Mouse (Mus musculus) liver, embryonic 13.5 days (tissue): Measurements from ENCODE around the gene Vps26a. TPM values are rescaled to one million over a fixed set of nuclear protein-coding genes. Genes with fewer than 3 reads are reported as not detected.

Experiments used
- ATAC-seq: fragments of 200-750 bp; cut with Nextera tagmentation; 2 replicates; pipeline ENCODE4 v1.8.0; 2017; ENCODE audit warnings: low read depth, mild to moderate bottlenecking, moderate number of reproducible peaks, moderate library complexity
- DNase-seq: peaks from one replicate; pipeline ENCODE4 v3.0.0; 2022
- H3K27ac ChIP-seq: fragments of 300-500 bp; sonication (generic); 2 replicates; pipeline ENCODE4 v1.5.1; 2015; ENCODE audit warnings: moderate library complexity, mild to moderate bottlenecking, inconsistent platforms
- H3K27me3 ChIP-seq: fragments of 300-500 bp; sonication (generic); 2 replicates; pipeline ENCODE4 v1.6.1; 2015; ENCODE audit warnings: mild to moderate bottlenecking, inconsistent platforms
- H3K36me3 ChIP-seq: fragments of 300-500 bp; sonication (generic); 2 replicates; pipeline ENCODE4 v1.6.1; 2015; ENCODE audit warnings: mild to moderate bottlenecking, inconsistent platforms
- H3K4me1 ChIP-seq: fragments of 300-500 bp; sonication (generic); replicated peaks from 2 replicates; pipeline ENCODE4 v1.6.1; 2015; ENCODE audit warnings: inconsistent platforms
- H3K4me2 ChIP-seq: fragments of 300-500 bp; sonication (generic); 2 replicates; pipeline ENCODE4 v1.6.1; 2015; ENCODE audit warnings: inconsistent platforms, mild to moderate bottlenecking, moderate library complexity
- H3K4me3 ChIP-seq: fragments of 300-500 bp; sonication (generic); replicated peaks from 2 replicates; pipeline ENCODE4 v1.5.1; 2015; ENCODE audit warnings: mild to moderate bottlenecking, inconsistent platforms
- H3K9ac ChIP-seq: fragments of 300-500 bp; sonication (generic); 2 replicates; pipeline ENCODE4 v1.6.1; 2015; ENCODE audit warnings: mild to moderate bottlenecking, inconsistent platforms
- H3K9me3 ChIP-seq: fragments of 300-500 bp; sonication (generic); replicated peaks from 2 replicates; pipeline ENCODE4 v1.6.1; 2016; ENCODE audit warnings: inconsistent platforms
- WGBS: fragments of 180-500 bp; shearing (Covaris S2); methylation state at CpG from one replicate; pipeline ENCODE4 v1.1.7; 2015; ENCODE audit not compliant: insufficient replicate concordance; 5-methylcytosine and 5-hydroxymethylcytosine counted together
- polyA plus RNA-seq: library from polyadenylated mRNA; unstranded; fragments of >200 nt; fragmentation: Nextera tagmentation; extraction: Ambion mirVana; gene quantifications from 2 replicates; pipeline ENCODE4 v1.2.1, GENCODE M21; 2015

The Vps26a gene
- polyA plus RNA-seq, 1 experiment from 2014 or later = 49.1 TPM

GRCm38 (mm10) chr10:62450280-62450640, 36.3 kb downstream of the Vps26a start:
- peaks cover 34% of the 10 kb centered on the region for H3K4me1 ChIP-seq
- peak overlapping the region; percentile 81 for H3K27ac ChIP-seq
- H3K36me3 ChIP-seq = peaks cover 34% of the 10 kb centered on the region
- no peaks in the 10 kb centered on the region for H3K27me3 ChIP-seq
- peak overlapping the region; percentile 73 for H3K4me2 ChIP-seq
- H3K4me3 ChIP-seq = peak overlapping the region; percentile 99
- no peaks in the 10 kb centered on the region for H3K9me3 ChIP-seq
- ATAC-seq (peak; percentile 39; the same call in 1 of the 2 replicates), DNase-seq (no peak)
- peak overlapping the region; percentile 96 for H3K9ac ChIP-seq
- WGBS = 29% methylated on average over 18 of the region's 18 CpGs

GRCm38 (mm10) chr10:62449364-62450279, 37.0 kb downstream of the Vps26a start, which contains the start of the genes 4930507D05Rik and Supv3l1:
4930507D05Rik (plus strand) TSS chr10:62449489.
Supv3l1 (minus strand) TSS chr10:62449738.
- ATAC-seq (peak; percentile 79), DNase-seq (peak; percentile 78)
- under 1% methylated on average over 69 of the region's 73 CpGs for WGBS
- Histone ChIP-seq H3K9me3 (no peaks in the 10 kb centered on the region), H3K9ac (peak within 1 kb of the TSS; percentile 96), H3K4me3 (peak within 1 kb of the TSS; percentile 99), H3K4me1 (peaks cover 34% of the 10 kb centered on the region), H3K4me2 (peak within 1 kb of the TSS; percentile 73), H3K27ac (peak within 1 kb of the TSS; percentile 81), H3K27me3 (no peaks in the 10 kb centered on the region), H3K36me3 (peaks cover 37% of the 10 kb centered on the region)

- Histone ChIP-seq H3K9ac (no peak overlapping the region), H3K27me3 (no peaks in the 10 kb centered on the region), H3K4me3 (no peak overlapping the region), H3K27ac (no peak overlapping the region), H3K4me2 (no peak overlapping the region), H3K4me1 (peaks cover 3% of the 10 kb centered on the region; the same call in 1 of the 2 replicates), H3K36me3 (peaks cover 77% of the 10 kb centered on the region), H3K9me3 (no peaks in the 10 kb centered on the region)
- ATAC-seq (no peak), DNase-seq (no peak)
- WGBS = 81% methylated on average over 5 of the region's 5 CpGs
These were observed 56.2 kb downstream of the Vps26a start for GRCm38 (mm10) chr10:62430427-62430826.

GRCm38 (mm10) chr10:62425081-62425871, 61.3 kb downstream of the Vps26a start:
- no peaks in the 10 kb centered on the region for H3K27me3 ChIP-seq
- ATAC-seq (no peak), DNase-seq (no peak)
- peaks cover 27% of the 10 kb centered on the region for H3K36me3 ChIP-seq
- no peak overlapping the region for H3K9ac ChIP-seq
- peak overlapping the region; percentile 47; the same call in 1 of the 2 replicates for H3K27ac ChIP-seq
- H3K4me1 ChIP-seq = peaks cover 5% of the 10 kb centered on the region
- H3K9me3 ChIP-seq = no peaks in the 10 kb centered on the region
- 59% methylated on average over 9 of the region's 9 CpGs for WGBS
- no peak overlapping the region for H3K4me2 ChIP-seq
- no peak overlapping the region for H3K4me3 ChIP-seq

GRCm38 (mm10) chr10:62422255-62422654, 64.3 kb downstream of the Vps26a start, which contains the start of gene Hkdc1:
Hkdc1 (minus strand) TSS chr10:62422491.
- peak within 1 kb of the TSS; percentile 21; the same call in 1 of the 2 replicates for H3K4me3 ChIP-seq
- H3K27me3 ChIP-seq = 0 out of 2 replicates have a peak, but pooled peaks cover 1% of the 10 kb centered on the region
- peaks cover 5% of the 10 kb centered on the region for H3K4me1 ChIP-seq
- no peaks in the 10 kb centered on the region for H3K9me3 ChIP-seq
- no peak within 1 kb of the TSS for H3K9ac ChIP-seq
- no peak within 1 kb of the TSS; the same call in 1 of the 2 replicates for H3K27ac ChIP-seq
- DNase-seq = no peak
- H3K36me3 ChIP-seq = no peaks in the 10 kb centered on the region
- WGBS = 54% methylated on average over 15 of the region's 15 CpGs
- peak; percentile 39 for ATAC-seq
- peak within 1 kb of the TSS; percentile 47 for H3K4me2 ChIP-seq

GRCm38 (mm10) chr10:62421127-62421526, 65.5 kb downstream of the Vps26a start:
- Histone ChIP-seq H3K9me3 (no peaks in the 10 kb centered on the region), H3K36me3 (no peaks in the 10 kb centered on the region), H3K4me2 (peak overlapping the region; percentile 47), H3K4me3 (peak overlapping the region; percentile 6; the same call in 1 of the 2 replicates), H3K9ac (no peak overlapping the region), H3K27me3 (0 out of 2 replicates have a peak, but pooled peaks cover 2% of the 10 kb centered on the region), H3K4me1 (peaks cover 9% of the 10 kb centered on the region), H3K27ac (no peak overlapping the region)
- DNase-seq (no peak), ATAC-seq (no peak)
- 67% methylated on average over 3 of the region's 3 CpGs for WGBS

- no peak for DNase-seq
- no peak overlapping the region for H3K4me3 ChIP-seq
- H3K9me3 ChIP-seq = no peaks in the 10 kb centered on the region
- no peak for ATAC-seq
- H3K9ac ChIP-seq = no peak overlapping the region
- H3K36me3 ChIP-seq = no peaks in the 10 kb centered on the region
- peak overlapping the region; percentile 47 for H3K4me2 ChIP-seq
- H3K27me3 ChIP-seq = 0 out of 2 replicates have a peak, but pooled peaks cover 2% of the 10 kb centered on the region
- peaks cover 5% of the 10 kb centered on the region for H3K4me1 ChIP-seq
- peak overlapping the region; percentile 9; the same call in 1 of the 2 replicates for H3K27ac ChIP-seq
- 43% methylated on average over 6 of the region's 6 CpGs for WGBS
These were observed 66.2 kb downstream of the Vps26a start for GRCm38 (mm10) chr10:62420399-62420798.

- DNase-seq = no peak
These were observed 67.2 kb downstream of the Vps26a start for GRCm38 (mm10) chr10:62419422-62419821.

GRCm38 (mm10) chr10:62418831-62419356, 67.7 kb downstream of the Vps26a start:
- H3K27ac ChIP-seq = no peak overlapping the region
- no peaks in the 10 kb centered on the region for H3K36me3 ChIP-seq
- peaks cover 7% of the 10 kb centered on the region; the same call in 1 of the 2 replicates for H3K4me1 ChIP-seq
- no peak for DNase-seq
- no peak overlapping the region for H3K9ac ChIP-seq
- H3K9me3 ChIP-seq = no peaks in the 10 kb centered on the region
- ATAC-seq = no peak
- no peak overlapping the region for H3K4me2 ChIP-seq
- 0 out of 2 replicates have a peak, but pooled peaks cover 2% of the 10 kb centered on the region for H3K27me3 ChIP-seq
- no peak overlapping the region for H3K4me3 ChIP-seq
- 72% methylated on average over 7 of the region's 7 CpGs for WGBS

More at GRCm38 (mm10) chr10:62419422-62419821, 67.2 kb downstream of the Vps26a start:
- H3K27me3 ChIP-seq = 0 out of 2 replicates have a peak, but pooled peaks cover 2% of the 10 kb centered on the region
- WGBS = 65% methylated on average over 5 of the region's 5 CpGs
- H3K4me2 ChIP-seq = no peak overlapping the region
- ATAC-seq = no peak
- H3K27ac ChIP-seq = no peak overlapping the region
- no peaks in the 10 kb centered on the region for H3K36me3 ChIP-seq
- H3K9me3 ChIP-seq = no peaks in the 10 kb centered on the region
- H3K4me1 ChIP-seq = peaks cover 7% of the 10 kb centered on the region; the same call in 1 of the 2 replicates
- no peak overlapping the region for H3K9ac ChIP-seq
- H3K4me3 ChIP-seq = no peak overlapping the region

- H3K9me3 ChIP-seq = no peaks in the 10 kb centered on the region
- DNase-seq (no peak), ATAC-seq (peak; percentile 57; the same call in 1 of the 2 replicates)
- peaks cover 18% of the 10 kb centered on the region for H3K4me1 ChIP-seq
- 2% methylated on average over 4 of the region's 4 CpGs for WGBS
- H3K27me3 ChIP-seq = 0 out of 2 replicates have a peak, but pooled peaks cover 7% of the 10 kb centered on the region
- H3K4me2 ChIP-seq = no peak overlapping the region
- H3K9ac ChIP-seq = no peak overlapping the region
- H3K36me3 ChIP-seq = no peaks in the 10 kb centered on the region
- no peak overlapping the region for H3K4me3 ChIP-seq
- peak overlapping the region; percentile 26; the same call in 1 of the 2 replicates for H3K27ac ChIP-seq
These were observed 73.0 kb downstream of the Vps26a start for GRCm38 (mm10) chr10:62413606-62413982.
